Mouse (Mus musculus) intestine, postnatal 0 days (tissue): ENCODE measurements around the gene Znhit1. TPM values are rescaled to one million over a fixed set of nuclear protein-coding genes. Genes with fewer than 3 reads are reported as not detected.
A peak's percentile ranks its signal among the peaks of the same experiment; 100 is the strongest.

Experiments
- ATAC-seq: fragments of 200-750 bp; cut with Nextera tagmentation; 2 replicates; pipeline ENCODE4 v1.8.0; 2017; ENCODE audit warnings: mild to moderate bottlenecking, moderate TSS enrichment, moderate library complexity
- H3K27ac ChIP-seq: fragments of 300-500 bp; sonication (generic); 2 replicates; pipeline ENCODE4 v1.5.1; 2014; ENCODE audit warnings: mild to moderate bottlenecking, low read depth, low read length, moderate library complexity
- H3K27me3 ChIP-seq: fragments of 300-500 bp; sonication (generic); replicated peaks from 2 replicates; pipeline ENCODE4 v1.6.1; 2014; ENCODE audit warnings: low read length, mixed read lengths; ENCODE audit not compliant: control insufficient read depth, insufficient read depth
- H3K36me3 ChIP-seq: fragments of 300-500 bp; sonication (generic); 2 replicates; pipeline ENCODE4 v1.6.1; 2014; ENCODE audit warnings: mild to moderate bottlenecking, moderate library complexity; ENCODE audit not compliant: control insufficient read depth, insufficient read depth
- H3K4me1 ChIP-seq: fragments of 300-500 bp; sonication (generic); replicated peaks from 2 replicates; pipeline ENCODE4 v1.6.1; 2014; ENCODE audit warnings: antibody characterized with exemption, low read length, mixed read lengths; ENCODE audit not compliant: control insufficient read depth, insufficient read depth
- H3K4me2 ChIP-seq: fragments of 300-500 bp; sonication (generic); replicated peaks from 2 replicates; pipeline ENCODE4 v1.6.1; 2014; ENCODE audit warnings: low read depth, mild to moderate bottlenecking, moderate library complexity
- H3K4me3 ChIP-seq: fragments of 300-500 bp; sonication (generic); 2 replicates; pipeline ENCODE4 v1.5.1; 2014; ENCODE audit warnings: low read depth, low read length
- H3K9ac ChIP-seq: fragments of 300-500 bp; sonication (generic); 2 replicates; pipeline ENCODE4 v1.6.1; 2014; ENCODE audit warnings: mild to moderate bottlenecking, low read depth, low read length
- H3K9me3 ChIP-seq: fragments of 300-500 bp; sonication (generic); 2 replicates; pipeline ENCODE4 v1.6.1; 2016; ENCODE audit warnings: mixed run types; ENCODE audit not compliant: control insufficient read depth
- CTCF ChIP-seq: sonication (generic); IDR thresholded peaks from 2 replicates; pipeline ENCODE4 v1.5.1; 2016; ENCODE audit warnings: low read depth, mild to moderate bottlenecking, control low read depth, antibody characterized with exemption, moderate library complexity
- WGBS: fragments of 180-500 bp; shearing (Covaris S2); extraction: QIAGEN DNeasy Blood & Tissue Kit; methylation state at CpG from one replicate; pipeline ENCODE4 v1.1.7; 2014; 5-methylcytosine and 5-hydroxymethylcytosine counted together
- polyA plus RNA-seq: library from polyadenylated mRNA; unstranded; fragments of >200 nt; fragmentation: Nextera tagmentation; extraction: Ambion mirVana; gene quantifications from 2 replicates; pipeline ENCODE4 v1.2.1, GENCODE M21; 2015

Znhit1 gene
- polyA plus RNA-seq, 1 experiment from 2014 or later: 84.6 TPM

DNA sequence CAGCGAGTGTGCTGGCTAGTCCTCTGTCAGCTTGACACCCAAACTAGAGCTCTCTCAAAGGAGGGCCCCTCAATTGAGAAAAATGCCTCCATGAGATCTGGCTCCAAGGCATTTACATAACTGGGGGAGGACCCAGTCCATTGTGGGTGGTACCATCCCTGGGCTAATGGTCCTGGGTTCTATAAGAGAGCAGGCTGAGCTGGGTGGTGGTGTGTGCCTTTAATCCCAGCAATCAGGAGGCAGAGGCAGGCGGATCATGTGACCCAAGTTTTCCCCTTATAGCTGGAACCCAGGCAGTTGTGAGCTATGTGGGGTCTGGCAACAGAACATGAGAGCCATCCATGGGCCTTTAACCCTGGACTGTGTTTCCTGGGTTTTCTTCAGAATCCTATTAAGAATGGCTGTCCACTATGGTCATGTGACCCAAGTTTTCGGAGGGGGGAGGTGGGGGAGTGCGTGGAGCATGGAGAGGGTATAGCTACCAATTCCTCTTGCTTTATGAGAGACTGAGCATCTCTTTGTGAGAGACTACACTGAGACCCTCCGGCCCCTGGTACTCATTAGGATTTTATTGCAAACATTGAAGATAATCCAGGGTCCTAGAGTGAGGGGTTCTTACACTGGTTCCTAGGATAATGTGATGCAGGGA, 26.4 kb downstream of the Znhit1 start:
- no peak for TF ChIP-seq CTCF
- 26% methylated on average over 5 of the region's 5 CpGs for WGBS
- Histone ChIP-seq H3K27ac (peak overlapping the region; percentile 73), H3K4me2 (peak overlapping the region; percentile 78), H3K4me3 (peak overlapping the region; percentile 69), H3K4me1 (peaks cover 15% of the 10 kb centered on the region; the same call in 1 of the 2 replicates), H3K27me3 (no peaks in the 10 kb centered on the region), H3K36me3 (peaks cover 34% of the 10 kb centered on the region), H3K9me3 (no peaks in the 10 kb centered on the region), H3K9ac (peak overlapping the region; percentile 57)
- no peak for ATAC-seq

DNA sequence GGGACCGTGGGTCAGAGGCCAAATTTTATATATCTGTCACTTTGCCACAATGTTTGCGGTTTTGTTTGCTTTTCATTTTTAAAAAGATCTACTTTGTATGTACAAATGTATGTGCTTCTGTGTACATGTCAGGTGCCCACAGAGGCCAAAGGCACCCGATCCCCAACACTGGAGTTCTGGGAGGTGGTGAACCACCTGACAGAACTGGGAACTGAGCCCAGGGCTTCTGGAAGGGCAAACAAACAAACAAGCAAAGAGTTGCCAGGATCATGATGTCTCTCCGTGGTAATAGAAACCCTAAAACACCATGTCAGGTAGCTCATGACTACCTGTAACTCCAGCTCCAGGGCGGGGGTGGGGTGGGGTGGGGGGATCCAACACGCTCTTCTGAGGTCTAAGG, 27.8 kb downstream of the Znhit1 start:
- Histone ChIP-seq H3K36me3 (peaks cover 20% of the 10 kb centered on the region), H3K9ac (no peak overlapping the region), H3K27ac (no peak overlapping the region), H3K27me3 (no peaks in the 10 kb centered on the region), H3K4me1 (0 out of 2 replicates have a peak, but pooled peaks cover 10% of the 10 kb centered on the region), H3K9me3 (no peaks in the 10 kb centered on the region), H3K4me3 (no peak overlapping the region), H3K4me2 (no peak overlapping the region)
- ATAC-seq: no peak
- no peak for TF ChIP-seq CTCF
- WGBS: 83% methylated on average over 6 of the region's 6 CpGs

DNA sequence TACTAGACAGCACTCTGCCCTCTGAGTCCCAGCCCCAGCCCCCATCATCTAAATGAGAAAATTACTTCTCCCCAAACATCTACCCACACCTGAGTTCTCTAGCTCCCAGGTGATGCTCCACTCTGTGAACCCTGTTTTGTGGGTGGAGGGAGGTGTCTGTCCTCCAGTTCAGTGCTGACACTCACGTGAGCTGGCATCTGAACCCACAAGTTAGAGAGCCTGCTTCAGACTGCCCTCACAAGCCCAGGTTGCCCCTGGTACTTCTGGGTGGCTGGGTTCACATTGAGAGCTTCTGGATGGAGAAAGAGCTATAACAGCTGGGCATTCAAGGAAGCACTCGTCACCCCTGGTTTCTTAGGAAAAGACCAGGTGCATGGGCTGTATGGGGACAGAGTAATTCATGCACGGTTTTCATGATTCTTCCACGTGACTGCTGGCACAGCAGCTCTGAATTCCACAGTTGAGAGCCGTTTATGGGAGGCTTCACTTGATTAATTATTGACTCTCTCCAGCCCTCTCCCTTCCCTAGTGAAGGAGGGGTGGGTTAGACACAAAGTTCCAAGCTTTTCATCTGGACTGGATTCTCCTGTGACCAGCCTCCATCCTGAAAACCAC, 28.7 kb downstream of the Znhit1 start:
- H3K36me3 ChIP-seq: peaks cover 11% of the 10 kb centered on the region
- ATAC-seq: peak; percentile 64

DNA sequence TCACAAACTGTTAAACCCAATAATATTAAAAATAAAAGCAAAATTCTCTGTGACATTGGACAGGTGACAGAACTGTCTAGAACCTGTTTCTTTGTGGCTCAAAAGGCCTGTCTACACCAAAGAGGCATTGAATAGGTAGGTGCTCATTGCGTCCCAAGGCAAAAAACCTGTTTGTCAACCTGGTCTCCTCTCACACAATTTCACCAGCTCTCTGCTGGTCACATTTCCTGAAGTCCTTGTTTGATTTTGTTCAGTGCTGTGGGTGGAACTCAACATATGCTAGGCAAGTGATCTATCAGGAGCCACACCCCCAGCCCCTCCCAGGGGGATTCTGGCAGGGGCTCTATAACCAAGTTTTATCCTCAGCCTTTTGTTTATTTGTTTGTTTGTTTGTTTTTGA, 30.6 kb downstream of the Znhit1 start:
- H3K4me2 ChIP-seq: no peak overlapping the region
- no peak overlapping the region for H3K4me3 ChIP-seq
- no peak for TF ChIP-seq CTCF
- no peak for ATAC-seq
- no peaks in the 10 kb centered on the region for H3K27me3 ChIP-seq
- no peak overlapping the region for H3K9ac ChIP-seq
- H3K4me1 ChIP-seq: 0 out of 2 replicates have a peak, but pooled peaks cover 9% of the 10 kb centered on the region
- H3K36me3 ChIP-seq: no peaks in the 10 kb centered on the region
- WGBS: 47% methylated on average over 1 of the region's 1 CpGs
- no peaks in the 10 kb centered on the region for H3K9me3 ChIP-seq
- H3K27ac ChIP-seq: no peak overlapping the region

More for the DNA sequence above, 28.7 kb downstream of the Znhit1 start:
- WGBS: 20% methylated on average over 5 of the region's 5 CpGs
- H3K27me3 ChIP-seq: no peaks in the 10 kb centered on the region
- H3K9ac ChIP-seq: no peak overlapping the region
- no peak for TF ChIP-seq CTCF
- H3K4me1 ChIP-seq: 0 out of 2 replicates have a peak, but pooled peaks cover 7% of the 10 kb centered on the region
- H3K9me3 ChIP-seq: no peaks in the 10 kb centered on the region
- no peak overlapping the region for H3K4me3 ChIP-seq
- H3K27ac ChIP-seq: peak overlapping the region; percentile 78
- H3K4me2 ChIP-seq: peak overlapping the region; percentile 41

- Histone ChIP-seq H3K4me3 (no peak overlapping the region), H3K9me3 (no peaks in the 10 kb centered on the region), H3K27me3 (no peaks in the 10 kb centered on the region), H3K9ac (no peak overlapping the region), H3K4me1 (0 out of 2 replicates have a peak, but pooled peaks cover 5% of the 10 kb centered on the region), H3K36me3 (no peaks in the 10 kb centered on the region), H3K4me2 (no peak overlapping the region), H3K27ac (no peak overlapping the region)
- ATAC-seq: no peak
- 82% methylated on average over 4 of the region's 4 CpGs for WGBS
- no peak for TF ChIP-seq CTCF
These were observed 32.2 kb downstream of the Znhit1 start for GRCm38 (mm10) chr5:136955622-136956021.

- Histone ChIP-seq H3K9ac (peak overlapping the region; percentile 70), H3K36me3 (no peaks in the 10 kb centered on the region), H3K27me3 (no peaks in the 10 kb centered on the region), H3K4me1 (0 out of 2 replicates have a peak, but pooled peaks cover 5% of the 10 kb centered on the region), H3K4me3 (peak overlapping the region; percentile 75), H3K9me3 (no peaks in the 10 kb centered on the region), H3K4me2 (peak overlapping the region; percentile 68), H3K27ac (peak overlapping the region; percentile 66; the same call in 1 of the 2 replicates)
- WGBS: under 1% methylated on average over 12 of the region's 12 CpGs
- peak; percentile 15 for ATAC-seq
- TF ChIP-seq CTCF: no peak
These were observed 34.3 kb downstream of the Znhit1 start for GRCm38 (mm10) chr5:136953440-136953951.
